Mouse (Mus musculus): ENCODE measurements at regions not wholly inside any gene's neighbourhood (a gene's known extent, or its start where the extent isn't known, plus 50 kb on each side); places are given as distances from the start of the nearest gene placed in this dataset.
"Not testable (repeated sequence)": the region's sequence is repeated elsewhere in the genome, so short reads cannot be mapped to it uniquely, and the experiment has no call there.

DNA sequence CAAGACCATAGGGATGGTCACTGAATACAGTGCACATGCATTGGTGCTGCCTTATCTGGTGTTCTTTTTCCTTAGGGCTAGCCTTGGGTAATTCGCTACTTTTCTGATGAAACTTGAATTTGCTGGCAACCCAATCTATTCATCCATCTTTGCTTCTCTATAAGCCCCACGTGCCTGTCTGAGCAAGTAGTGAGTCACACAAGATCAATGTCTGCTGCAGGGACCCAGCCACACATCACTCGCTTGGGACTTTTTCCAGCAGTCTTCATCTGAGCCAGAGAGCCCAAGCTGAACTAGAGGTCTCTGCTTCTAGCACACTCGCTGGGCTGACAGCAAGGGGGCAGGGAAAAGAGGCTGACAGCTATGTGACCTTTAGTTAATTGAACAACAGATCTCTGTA, 464.3 kb upstream of the Nmur2 start:
- no peaks in the 10 kb centered on the region for H3K27me3 ChIP-seq (replicated peaks)
- H3K27ac ChIP-seq (replicated peaks), result no peak overlapping the region
- no peaks in the 10 kb centered on the region for H3K9me3 ChIP-seq
- H3K4me3 ChIP-seq, result no peak overlapping the region
- WGBS, result 53% methylated on average over 4 of the region's 4 CpGs
- no peak overlapping the region for H3K9ac ChIP-seq
- H3K36me3 ChIP-seq, result no peaks in the 10 kb centered on the region
- no peak overlapping the region for H3K4me2 ChIP-seq
- no peaks in the 10 kb centered on the region for H3K4me1 ChIP-seq
- ATAC-seq (ENCODE audit: extremely low read depth, insufficient number of reproducible peaks, low FRiP score, low TSS enrichment), result no peak

DNA sequence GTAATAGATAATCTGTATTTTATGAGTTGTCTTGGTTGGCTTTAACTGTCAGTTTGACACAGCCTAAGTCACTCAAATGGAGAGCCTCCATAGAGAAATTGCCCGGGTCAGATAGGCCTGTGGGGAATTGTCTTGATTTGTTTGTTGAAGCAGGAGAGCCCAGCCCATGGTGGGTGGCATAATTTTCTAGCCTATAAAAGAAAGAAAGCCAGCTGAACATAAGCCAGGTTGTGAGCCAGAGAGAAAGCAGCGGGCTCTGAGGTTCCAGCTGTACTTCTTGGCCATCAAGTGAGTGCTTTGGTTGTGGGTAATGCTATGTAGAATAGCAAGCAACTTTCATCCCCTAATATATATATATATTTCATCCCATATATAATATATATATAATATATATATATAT, 474.1 kb upstream of the Nmur2 start:
- H3K9me3 ChIP-seq, result no peaks in the 10 kb centered on the region

GRCm38 (mm10) chr11:56518486-56518885, 477.7 kb upstream of the Nmur2 start:
- H3K36me3 ChIP-seq, result no peaks in the 10 kb centered on the region
- H3K27me3 ChIP-seq (replicated peaks), result no peaks in the 10 kb centered on the region
- no peaks in the 10 kb centered on the region for H3K4me1 ChIP-seq
- 57% methylated on average over 2 of the region's 2 CpGs for WGBS
- no peak overlapping the region for H3K27ac ChIP-seq (replicated peaks)
- no peaks in the 10 kb centered on the region for H3K9me3 ChIP-seq
- H3K4me2 ChIP-seq, result no peak overlapping the region
- no peak overlapping the region for H3K9ac ChIP-seq
- H3K4me3 ChIP-seq, result no peak overlapping the region
- ATAC-seq (ENCODE audit: extremely low read depth, insufficient number of reproducible peaks, low FRiP score, low TSS enrichment), result no peak

More for the DNA sequence above, 474.1 kb upstream of the Nmur2 start:
- no peak for ATAC-seq (ENCODE audit: extremely low read depth, insufficient number of reproducible peaks, low FRiP score, low TSS enrichment)
- Histone ChIP-seq H3K36me3 (no peaks in the 10 kb centered on the region), H3K27me3 (replicated peaks) (no peaks in the 10 kb centered on the region), H3K4me1 (no peaks in the 10 kb centered on the region), H3K4me2 (no peak overlapping the region), H3K27ac (replicated peaks) (no peak overlapping the region), H3K4me3 (no peak overlapping the region), H3K9ac (no peak overlapping the region)
- 86% methylated on average over 2 of the region's 2 CpGs for WGBS

- ATAC-seq (ENCODE audit: extremely low read depth, insufficient number of reproducible peaks, low FRiP score, low TSS enrichment), result no peak
- H3K9me3 ChIP-seq, result peaks cover 5% of the 10 kb centered on the region
- H3K36me3 ChIP-seq, result no peaks in the 10 kb centered on the region
- H3K4me2 ChIP-seq, result no peak overlapping the region
- peaks cover 22% of the 10 kb centered on the region for H3K4me1 ChIP-seq
- H3K27me3 ChIP-seq (replicated peaks), result no peaks in the 10 kb centered on the region
- H3K27ac ChIP-seq (replicated peaks), result peak overlapping the region; percentile 53
- no peak overlapping the region for H3K9ac ChIP-seq
- H3K4me3 ChIP-seq, result no peak overlapping the region
- WGBS, result 26% methylated on average over 4 of the region's 4 CpGs
Measured at GRCm38 (mm10) chr11:56550736-56551135, 460.5 kb upstream of the Gria1 start.

DNA sequence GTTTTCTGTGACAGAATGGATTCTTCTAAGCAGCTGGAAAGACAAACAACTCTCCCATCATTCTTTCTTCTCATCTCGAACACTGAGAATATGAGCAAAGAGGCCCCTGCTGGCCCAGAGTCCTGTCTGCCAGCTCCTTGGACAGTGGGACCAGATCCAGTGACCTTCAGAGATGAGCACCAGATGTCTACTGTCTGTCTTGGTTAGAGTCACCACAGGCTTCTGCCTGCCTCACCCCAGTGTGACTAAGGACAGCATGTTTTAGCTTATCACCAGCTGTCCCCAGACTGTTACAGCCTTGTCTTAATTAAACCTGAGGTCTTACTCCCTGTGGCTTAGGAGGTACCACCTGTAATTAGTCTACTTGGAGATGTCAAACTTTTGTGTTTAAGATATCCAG, 454.9 kb upstream of the Gria1 start:
- H3K9ac ChIP-seq, result no peak overlapping the region
- no peak overlapping the region for H3K27ac ChIP-seq (replicated peaks)
- peaks cover 5% of the 10 kb centered on the region for H3K9me3 ChIP-seq
- no peak overlapping the region for H3K4me3 ChIP-seq
- H3K4me1 ChIP-seq, result peaks cover 7% of the 10 kb centered on the region
- H3K36me3 ChIP-seq, result no peaks in the 10 kb centered on the region
- 74% methylated on average over 1 of the region's 1 CpGs for WGBS
- H3K27me3 ChIP-seq (replicated peaks), result no peaks in the 10 kb centered on the region
- no peak for ATAC-seq (ENCODE audit: extremely low read depth, insufficient number of reproducible peaks, low FRiP score, low TSS enrichment)
- H3K4me2 ChIP-seq, result no peak overlapping the region

GRCm38 (mm10) chr11:56580028-56580427, 431.2 kb upstream of the Gria1 start:
- Histone ChIP-seq H3K9me3 (0 out of 2 replicates have a peak, but pooled peaks cover 3% of the 10 kb centered on the region), H3K36me3 (no peaks in the 10 kb centered on the region), H3K4me2 (no peak overlapping the region), H3K9ac (no peak overlapping the region), H3K27me3 (replicated peaks) (no peaks in the 10 kb centered on the region), H3K4me3 (no peak overlapping the region), H3K27ac (replicated peaks) (no peak overlapping the region), H3K4me1 (peaks cover 15% of the 10 kb centered on the region; the same call in 1 of the 2 replicates)
- no peak for ATAC-seq (ENCODE audit: extremely low read depth, insufficient number of reproducible peaks, low FRiP score, low TSS enrichment)
- 75% methylated on average over 5 of the region's 5 CpGs for WGBS

DNA sequence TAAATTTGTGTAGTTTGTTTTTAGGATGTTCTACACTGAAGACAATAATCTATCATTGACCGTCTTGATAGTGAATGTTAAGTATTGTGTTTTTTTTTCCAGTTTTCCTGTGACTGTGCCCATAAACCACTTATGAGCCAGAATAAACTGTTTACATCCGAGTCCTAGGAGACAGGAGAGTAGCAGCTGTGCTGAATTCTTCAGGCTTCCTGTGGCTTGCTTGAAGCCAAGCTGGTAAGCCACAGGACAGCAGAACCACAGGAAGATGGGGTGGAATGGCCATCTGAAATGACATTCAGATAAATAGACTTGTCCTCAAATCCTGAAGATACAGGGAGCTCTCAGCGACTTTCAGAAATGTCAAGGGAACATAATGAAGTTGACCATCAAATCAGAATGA, 428.1 kb upstream of the Gria1 start:
- Histone ChIP-seq H3K4me2 (no peak overlapping the region), H3K9ac (no peak overlapping the region), H3K27me3 (replicated peaks) (no peaks in the 10 kb centered on the region), H3K36me3 (no peaks in the 10 kb centered on the region), H3K4me1 (peaks cover 14% of the 10 kb centered on the region; the same call in 1 of the 2 replicates), H3K4me3 (no peak overlapping the region), H3K27ac (replicated peaks) (no peak overlapping the region), H3K9me3 (0 out of 2 replicates have a peak, but pooled peaks cover 3% of the 10 kb centered on the region)
- ATAC-seq (ENCODE audit: extremely low read depth, insufficient number of reproducible peaks, low FRiP score, low TSS enrichment), result no peak
- 60% methylated on average over 3 of the region's 3 CpGs for WGBS

- not testable (repeated sequence) for H3K9ac ChIP-seq; H3K4me1 ChIP-seq; H3K9me3 ChIP-seq; H3K4me3 ChIP-seq; H3K36me3 ChIP-seq; H3K27me3 ChIP-seq (replicated peaks); H3K4me2 ChIP-seq; H3K27ac ChIP-seq (replicated peaks)
- WGBS, result 69% methylated on average over 2 of the region's 6 CpGs
- ATAC-seq (ENCODE audit: extremely low read depth, insufficient number of reproducible peaks, low FRiP score, low TSS enrichment), result peak; percentile 78; the same call in 1 of the 2 replicates
Measured at GRCm38 (mm10) chr11:56593435-56593834, 417.8 kb upstream of the Gria1 start.

- no peak overlapping the region for H3K9ac ChIP-seq
- no peak overlapping the region for H3K4me2 ChIP-seq
- no peak for ATAC-seq (ENCODE audit: extremely low read depth, insufficient number of reproducible peaks, low FRiP score, low TSS enrichment)
- WGBS, result 74% methylated on average over 1 of the region's 1 CpGs
- no peaks in the 10 kb centered on the region for H3K4me1 ChIP-seq
- H3K27ac ChIP-seq (replicated peaks), result no peak overlapping the region
- no peaks in the 10 kb centered on the region for H3K36me3 ChIP-seq
- H3K9me3 ChIP-seq, result no peaks in the 10 kb centered on the region
- H3K27me3 ChIP-seq (replicated peaks), result no peaks in the 10 kb centered on the region
- no peak overlapping the region for H3K4me3 ChIP-seq
Measured at GRCm38 (mm10) chr11:56603742-56604141, 407.4 kb upstream of the Gria1 start.

DNA sequence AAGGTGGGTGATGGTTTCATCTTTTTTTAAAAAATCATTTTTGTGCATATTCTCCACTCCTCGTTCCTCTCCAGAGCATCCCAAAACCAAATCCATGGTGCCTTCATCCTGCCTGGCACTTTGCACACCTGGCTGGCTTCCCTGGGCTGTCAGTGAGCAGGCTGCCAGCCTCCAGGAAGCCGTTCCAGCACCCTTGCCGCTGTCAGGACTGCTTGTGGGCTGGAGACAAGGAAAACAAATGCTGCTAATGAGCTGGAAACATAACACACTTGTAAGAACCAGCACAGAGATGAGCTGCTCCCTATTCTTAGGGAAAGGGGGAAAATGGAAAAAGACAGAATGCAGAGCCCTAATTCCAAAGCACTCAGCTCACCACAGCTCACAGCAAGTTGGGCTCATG, 383.5 kb upstream of the Gria1 start:
- WGBS, result 47% methylated on average over 3 of the region's 3 CpGs
- ATAC-seq (ENCODE audit: extremely low read depth, insufficient number of reproducible peaks, low FRiP score, low TSS enrichment), result no peak
- no peak overlapping the region for H3K27ac ChIP-seq (replicated peaks)
- H3K4me1 ChIP-seq, result peaks cover 4% of the 10 kb centered on the region; the same call in 1 of the 2 replicates
- H3K27me3 ChIP-seq (replicated peaks), result no peaks in the 10 kb centered on the region
- no peaks in the 10 kb centered on the region for H3K36me3 ChIP-seq
- no peak overlapping the region for H3K4me3 ChIP-seq
- no peaks in the 10 kb centered on the region for H3K9me3 ChIP-seq
- H3K4me2 ChIP-seq, result no peak overlapping the region
- H3K9ac ChIP-seq, result no peak overlapping the region

GRCm38 (mm10) chr11:56633445-56633844, 377.7 kb upstream of the Gria1 start:
- Histone ChIP-seq H3K4me1 (no peaks in the 10 kb centered on the region), H3K36me3 (no peaks in the 10 kb centered on the region), H3K4me2 (no peak overlapping the region), H3K9ac (no peak overlapping the region), H3K4me3 (no peak overlapping the region), H3K27me3 (replicated peaks) (no peaks in the 10 kb centered on the region), H3K9me3 (no peaks in the 10 kb centered on the region), H3K27ac (replicated peaks) (no peak overlapping the region)
- no peak for ATAC-seq (ENCODE audit: extremely low read depth, insufficient number of reproducible peaks, low FRiP score, low TSS enrichment)
- WGBS, result 77% methylated on average over 2 of the region's 2 CpGs

- H3K27me3 ChIP-seq (replicated peaks), result no peaks in the 10 kb centered on the region
- no peaks in the 10 kb centered on the region for H3K36me3 ChIP-seq
- H3K4me2 ChIP-seq, result no peak overlapping the region
- WGBS, result 69% methylated on average over 8 of the region's 8 CpGs
- ATAC-seq (ENCODE audit: extremely low read depth, insufficient number of reproducible peaks, low FRiP score, low TSS enrichment), result no peak
- no peak overlapping the region for H3K4me3 ChIP-seq
- H3K9me3 ChIP-seq, result no peaks in the 10 kb centered on the region
- no peak overlapping the region for H3K27ac ChIP-seq (replicated peaks)
- H3K4me1 ChIP-seq, result no peaks in the 10 kb centered on the region
- H3K9ac ChIP-seq, result no peak overlapping the region
Measured at GRCm38 (mm10) chr11:56636606-56637226, 374.5 kb upstream of the Gria1 start.

All from heart, embryonic 13.5 days (tissue).